Mouse (Mus musculus) ES-CJ7 (cell line): Measurements from ENCODE around the gene Txk.

Experiments used
- DNase-seq: peaks from one replicate; pipeline ENCODE4 v3.0.0; 2011; ENCODE audit warnings: low read depth, low spot score

Gene Txk

DNA sequence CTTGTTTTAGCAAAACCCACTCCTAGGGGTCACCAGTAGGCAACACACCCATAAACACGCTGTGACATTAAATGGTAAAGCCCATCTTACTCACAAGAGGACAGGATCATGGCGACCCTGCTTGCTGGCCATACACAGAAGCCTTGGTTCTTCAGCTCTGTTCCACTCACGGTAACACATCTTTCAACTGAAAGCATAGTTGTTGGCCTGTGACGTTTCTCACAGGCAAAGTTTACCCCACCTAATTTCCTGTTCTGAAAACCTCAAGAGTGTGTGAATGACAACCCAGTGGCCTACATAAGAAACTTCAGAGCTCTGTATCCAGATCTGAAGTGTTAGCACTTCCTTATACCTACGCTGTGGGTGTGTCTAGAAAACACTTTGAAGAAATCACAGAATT is at the start of gene Txk:
Gene Txk, minus strand, starts transcription at position 193 of the 400 bp plus-strand sequence.
- no peak for DNase-seq

DNA sequence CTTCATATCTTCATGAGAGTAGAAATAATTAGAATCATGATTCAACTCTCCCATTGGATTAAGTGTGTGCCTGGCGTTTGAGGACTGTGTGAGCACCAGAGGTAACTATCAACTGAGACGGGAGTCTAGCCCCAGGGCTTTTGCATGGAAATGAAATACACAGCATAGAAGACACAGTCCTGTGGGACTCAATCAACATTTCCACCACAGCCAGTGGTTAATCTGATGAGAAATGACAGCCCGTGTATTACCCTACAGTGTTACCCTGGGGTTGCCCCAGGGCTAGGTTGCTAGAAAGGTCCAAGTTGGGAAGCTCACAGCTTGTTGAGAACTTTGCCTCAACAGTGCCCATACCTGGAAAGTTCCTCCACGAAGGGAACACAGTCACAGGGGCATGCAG is 46.0 kb upstream of the Txk start:
- DNase-seq, result no peak

DNA sequence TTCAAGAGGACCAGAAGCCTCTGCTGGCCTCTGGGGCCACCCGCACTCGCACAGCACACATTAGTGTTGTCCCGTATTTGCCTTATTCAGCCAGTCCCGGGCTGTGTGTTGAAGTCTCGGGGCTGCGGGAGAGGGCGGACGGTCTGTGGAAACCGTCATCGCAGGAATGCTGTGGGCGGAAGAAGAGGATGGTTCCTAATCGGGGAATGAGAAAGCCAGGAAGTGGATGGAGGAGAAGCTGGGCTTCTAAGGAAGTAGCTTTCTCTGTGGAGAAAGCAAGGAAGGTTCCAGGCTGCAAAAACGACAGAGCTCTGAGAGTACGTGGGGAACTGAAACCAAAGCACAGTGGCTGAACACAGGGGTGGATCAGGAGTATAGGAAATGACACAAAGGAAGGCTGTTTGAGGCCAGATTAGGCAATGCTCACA is 43.6 kb upstream of the Txk start:
- no peak for DNase-seq

DNA sequence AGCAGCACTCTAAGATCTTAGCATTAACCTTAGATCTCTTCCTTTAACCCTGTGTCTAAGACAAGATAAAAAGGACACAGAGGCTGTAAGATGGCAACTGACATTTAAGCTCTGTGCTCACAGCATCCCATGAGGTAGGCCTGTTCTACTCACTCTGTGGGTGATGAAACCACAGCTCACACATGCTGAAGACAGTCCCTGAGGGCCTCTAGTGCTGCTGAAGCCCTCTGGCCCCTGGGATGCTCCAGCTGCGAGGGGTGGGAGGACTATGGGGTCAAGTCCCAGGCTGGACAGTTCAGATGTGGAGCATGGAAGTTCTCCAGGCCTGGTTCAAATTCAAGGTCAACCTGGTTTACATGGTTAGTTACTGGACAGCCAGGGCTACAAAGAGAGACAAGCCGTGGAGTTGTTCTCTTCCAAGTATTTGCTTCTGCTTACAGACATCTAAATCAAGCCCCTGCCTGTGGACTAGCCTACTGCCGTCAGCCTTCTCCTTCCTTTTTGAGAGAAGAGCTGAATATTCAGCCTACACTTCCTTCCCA is 40.8 kb upstream of the Txk start:
- no peak for DNase-seq

DNA sequence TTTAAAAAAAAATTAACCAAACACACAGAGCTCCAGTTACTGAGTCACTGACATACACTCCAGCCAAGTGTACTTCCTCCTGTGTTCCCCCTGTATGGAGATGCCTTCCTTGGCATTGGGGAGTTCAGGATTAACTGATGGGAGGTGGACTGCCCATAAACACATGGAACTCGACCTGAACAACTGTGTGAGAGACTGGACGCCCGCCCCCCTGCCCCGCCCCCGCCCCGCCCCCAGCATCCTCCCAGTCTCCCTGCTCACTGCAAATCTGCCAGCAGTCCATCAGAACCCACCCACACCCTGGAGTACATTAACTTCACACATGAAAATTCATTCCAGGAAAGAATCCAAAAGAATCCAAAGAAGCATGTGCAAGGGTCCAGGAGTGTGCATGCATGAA is 39.2 kb upstream of the Txk start:
- DNase-seq, result no peak

DNA sequence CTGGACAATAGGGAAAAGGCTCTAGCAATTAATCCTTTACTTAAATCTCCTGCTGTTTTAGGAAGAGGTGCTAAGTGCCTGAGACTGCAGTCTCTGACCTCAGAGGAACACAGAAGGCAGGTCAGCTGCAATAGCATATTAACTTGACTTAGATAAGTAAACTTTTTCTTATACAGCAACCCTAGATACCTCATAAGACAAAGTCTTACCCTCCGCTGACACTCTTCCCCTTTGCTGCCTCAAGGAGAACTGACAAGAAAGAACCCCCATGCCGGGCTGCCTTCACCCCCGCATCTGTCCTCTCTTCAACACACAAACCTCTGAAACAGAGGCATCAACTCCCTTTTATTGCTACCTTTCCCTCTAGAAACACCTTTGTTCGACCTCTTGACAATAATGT is 38.8 kb upstream of the Txk start:
- DNase-seq, result no peak

DNA sequence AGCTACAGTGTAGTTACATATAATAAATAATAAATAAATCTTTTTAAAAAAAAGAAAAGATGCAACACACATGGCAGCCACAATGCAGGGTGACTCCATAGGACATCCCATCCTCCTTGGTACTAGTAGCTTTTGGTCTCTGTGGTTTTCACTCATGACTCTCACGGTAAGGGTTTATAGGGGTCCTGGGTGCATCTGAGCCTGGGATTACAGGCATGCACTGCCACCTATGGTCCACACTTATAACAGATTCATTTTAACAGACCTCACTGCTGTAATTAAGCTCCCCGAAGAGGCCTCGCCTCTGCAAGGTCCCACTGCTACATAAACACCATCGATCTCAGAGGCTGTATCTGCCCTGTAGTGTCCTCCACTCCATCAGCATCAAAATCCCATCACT is 32.9 kb upstream of the Txk start:
- DNase-seq, result peak; percentile 10

DNA sequence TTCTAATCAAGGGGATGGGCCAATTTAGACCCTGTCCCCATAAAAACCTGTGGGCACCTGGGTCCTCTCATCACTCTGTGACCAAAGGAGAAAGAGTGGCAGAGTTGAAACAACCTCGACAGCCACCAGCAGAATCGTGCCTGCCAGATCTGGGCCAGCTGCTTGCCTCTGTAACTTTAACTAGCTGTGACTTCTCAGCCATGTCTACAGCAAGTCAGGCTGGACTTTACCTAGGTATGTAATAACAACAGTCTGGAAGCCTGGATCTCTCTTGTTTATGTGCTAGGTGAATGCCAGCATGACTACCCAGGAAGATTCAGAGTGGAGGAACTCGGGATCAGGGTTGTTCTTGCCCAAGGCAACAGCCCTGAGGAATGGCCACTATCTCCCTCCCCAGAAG is 32.1 kb upstream of the Txk start:
- DNase-seq, result no peak

DNA sequence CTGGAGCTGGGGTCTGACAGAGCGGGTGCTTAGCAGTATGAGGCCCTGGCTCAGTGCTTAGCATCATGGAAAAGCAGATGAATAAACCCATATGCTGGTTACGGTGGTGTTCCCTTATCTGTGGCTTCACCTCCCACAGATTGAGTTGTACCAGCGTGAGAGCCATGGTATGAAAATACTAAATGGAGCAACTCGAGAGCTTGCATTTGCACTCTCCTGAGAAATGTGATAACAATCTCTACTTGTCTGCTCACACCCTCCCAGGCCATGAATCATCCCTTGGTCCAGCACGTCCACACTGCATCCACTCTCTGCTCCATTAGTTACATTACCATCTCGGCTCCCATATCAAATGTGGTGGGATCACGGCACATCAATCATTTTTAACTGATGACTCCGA is 31.4 kb upstream of the Txk start:
- no peak for DNase-seq

DNA sequence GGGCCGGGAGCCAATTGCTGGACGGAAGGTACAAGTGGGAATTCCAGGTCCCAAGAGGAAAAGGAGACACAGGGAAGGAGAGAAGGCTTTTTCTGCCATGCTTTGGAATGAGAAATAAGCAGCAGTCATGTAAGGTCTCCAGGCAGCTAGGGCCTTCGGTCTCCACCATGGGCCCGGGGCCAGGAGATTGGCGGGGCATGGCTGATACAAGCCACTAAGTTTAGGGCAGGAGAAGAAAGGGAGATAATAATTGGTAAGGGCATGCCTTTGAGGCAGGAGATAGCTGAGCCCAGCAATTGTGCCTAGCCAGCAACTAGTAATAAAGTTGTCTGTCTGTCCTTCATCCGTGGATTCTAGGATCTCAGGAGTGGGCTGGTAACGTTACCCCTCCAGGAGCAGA is 30.5 kb upstream of the Txk start:
- no peak for DNase-seq

DNA sequence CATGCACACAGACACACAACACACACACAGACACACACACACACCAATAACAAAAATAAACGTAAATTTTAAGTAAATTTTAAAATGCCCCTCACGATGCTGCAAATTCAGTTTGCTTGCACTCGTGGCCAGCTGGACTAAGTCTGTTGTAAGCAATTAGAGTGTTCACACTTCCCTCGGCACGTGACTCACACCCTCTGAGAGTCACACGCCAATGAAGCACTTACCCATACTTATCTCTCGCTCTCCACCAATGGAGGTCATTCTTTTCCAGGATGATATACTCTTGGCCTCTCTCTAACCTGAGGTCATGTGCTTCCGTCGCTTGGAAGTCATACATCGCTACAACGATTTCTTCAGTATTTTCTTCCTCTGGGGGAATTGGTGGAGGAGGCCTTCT is 29.2 kb upstream of the Txk start:
- DNase-seq, result no peak

DNA sequence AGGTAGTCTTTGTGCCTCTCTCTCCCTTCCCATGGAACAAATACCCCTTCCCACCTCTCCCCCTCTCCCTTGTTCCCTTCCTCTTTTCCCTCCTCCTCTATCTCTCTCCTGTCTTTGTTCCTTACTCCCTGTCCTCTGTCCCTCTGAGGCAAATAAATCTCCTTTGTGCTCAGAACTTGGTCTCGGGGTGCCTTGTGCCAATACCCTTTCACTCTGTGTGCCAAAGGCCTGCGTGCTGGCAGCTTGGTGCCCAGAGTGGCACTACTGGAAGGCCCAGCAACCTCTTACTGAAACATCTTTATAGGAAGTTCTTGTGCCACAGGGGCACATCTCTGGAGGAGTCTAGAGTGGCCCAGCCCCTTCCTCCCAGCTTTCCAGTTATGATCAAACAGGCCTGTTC is 24.0 kb upstream of the Txk start:
- no peak for DNase-seq

DNA sequence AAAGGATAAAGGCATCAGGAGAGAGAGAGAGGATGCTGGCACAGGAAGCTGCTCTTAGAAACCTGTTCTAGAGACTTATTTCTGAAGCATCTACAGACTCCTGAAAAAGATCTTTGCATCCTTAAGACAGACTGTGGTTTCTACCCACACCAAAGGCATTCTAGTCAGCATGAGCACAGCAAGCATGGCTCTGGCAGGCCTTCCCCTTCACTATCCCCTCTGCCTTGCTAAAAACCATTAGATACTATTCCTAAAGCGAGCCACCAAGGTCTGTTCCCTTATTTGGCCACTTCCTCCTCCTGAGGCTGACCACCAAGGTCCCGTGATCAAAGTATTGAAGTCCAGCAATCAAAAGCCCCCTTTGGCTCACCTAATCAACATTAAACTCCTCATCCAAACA is 23.6 kb upstream of the Txk start:
- no peak for DNase-seq

DNA sequence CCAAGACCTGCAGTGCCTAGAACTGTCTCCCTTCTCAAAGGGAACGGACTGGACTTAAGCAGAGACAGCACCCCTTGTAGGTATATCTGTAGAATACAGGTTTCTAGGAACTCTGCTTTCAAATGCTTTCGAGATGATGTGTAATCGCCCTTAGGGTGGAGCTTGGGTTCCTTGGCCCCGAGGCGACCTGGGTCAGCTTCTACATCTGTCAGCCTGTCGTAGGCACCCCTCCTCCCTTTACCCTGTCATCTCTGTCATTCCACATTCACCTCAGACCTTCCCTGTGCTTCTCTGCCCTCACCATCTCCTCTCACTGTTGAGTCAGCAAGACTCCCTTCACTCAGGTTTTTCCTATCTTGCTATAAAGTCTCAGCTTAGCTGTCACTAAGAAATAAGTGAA is 17.3 kb upstream of the Txk start:
- DNase-seq, result no peak

DNA sequence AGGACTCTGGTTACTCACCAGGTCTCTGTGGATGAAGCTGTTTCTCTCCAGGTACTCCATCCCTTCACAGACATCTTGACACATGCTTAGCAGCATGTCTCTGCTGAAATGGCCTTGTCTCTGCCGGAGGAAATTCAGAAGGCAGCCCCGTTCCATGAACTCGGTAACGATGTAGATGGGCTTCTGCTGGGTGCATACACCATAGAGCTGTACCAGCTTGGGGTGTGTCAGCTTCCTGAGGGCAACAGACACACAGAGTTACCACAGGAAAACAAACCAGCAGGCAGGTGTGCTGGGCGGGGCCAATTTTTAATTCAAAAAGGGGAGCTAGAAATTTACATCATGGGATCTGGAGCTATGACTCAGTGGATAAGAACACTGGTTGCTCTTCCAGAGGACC is 11.0 kb upstream of the Txk start:
- no peak for DNase-seq

DNA sequence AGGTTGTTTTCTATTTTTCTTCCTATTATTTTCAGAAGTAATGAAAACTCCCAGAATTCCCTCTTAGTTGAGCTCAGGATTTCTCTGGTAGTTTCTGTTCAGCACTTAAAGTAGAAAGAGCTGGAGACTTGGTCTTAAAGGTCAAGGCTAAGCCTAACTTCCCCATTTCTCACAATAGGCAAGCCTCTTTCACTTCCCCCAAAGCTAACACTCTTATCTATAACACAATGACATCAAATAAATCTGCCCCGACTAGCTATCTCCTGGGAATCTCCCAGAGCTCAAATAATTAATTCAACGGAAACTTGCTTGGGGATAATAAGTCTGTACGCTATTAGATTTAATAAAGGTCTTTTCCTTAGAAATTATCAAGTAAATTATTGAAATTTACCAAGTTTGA is 10.4 kb upstream of the Txk start:
- no peak for DNase-seq

DNA sequence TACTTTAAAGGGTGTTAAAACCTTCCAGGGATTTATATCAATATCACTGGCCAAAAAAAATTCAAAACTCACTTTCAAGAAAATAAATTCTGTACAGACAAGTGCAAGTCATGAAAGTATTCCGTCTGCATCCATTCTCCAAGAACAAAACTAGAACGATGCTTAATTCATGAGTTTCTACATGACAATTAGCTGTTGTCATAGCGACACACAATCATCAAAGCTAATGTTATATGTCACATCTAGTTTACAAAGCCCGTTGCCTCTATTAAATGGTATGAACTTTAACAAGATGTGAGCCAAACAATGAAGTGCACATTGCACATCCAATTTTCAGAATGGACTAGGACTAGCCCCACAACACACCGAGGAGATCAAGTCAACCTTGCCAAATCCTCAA is 9.2 kb upstream of the Txk start:
- no peak for DNase-seq

DNA sequence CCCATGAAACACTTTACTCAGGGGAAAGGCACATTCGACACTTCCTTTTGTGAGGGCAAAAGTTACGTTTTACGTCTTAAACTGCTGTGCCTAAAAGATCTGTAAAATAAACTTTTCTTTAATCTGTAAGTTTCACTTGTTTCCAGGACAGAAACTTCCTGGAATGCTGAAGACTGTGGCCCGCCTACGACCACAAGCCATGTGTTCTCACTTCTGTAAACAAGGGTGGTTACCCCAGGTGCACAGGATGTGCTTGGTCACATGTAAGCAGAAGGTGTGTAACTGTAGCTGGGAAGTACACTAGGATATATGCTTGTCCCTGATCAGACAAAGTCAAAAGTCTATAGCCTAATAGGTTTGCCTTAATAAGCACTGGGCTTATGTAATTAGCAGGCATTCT is 8.7 kb upstream of the Txk start:
- DNase-seq, result no peak

DNA sequence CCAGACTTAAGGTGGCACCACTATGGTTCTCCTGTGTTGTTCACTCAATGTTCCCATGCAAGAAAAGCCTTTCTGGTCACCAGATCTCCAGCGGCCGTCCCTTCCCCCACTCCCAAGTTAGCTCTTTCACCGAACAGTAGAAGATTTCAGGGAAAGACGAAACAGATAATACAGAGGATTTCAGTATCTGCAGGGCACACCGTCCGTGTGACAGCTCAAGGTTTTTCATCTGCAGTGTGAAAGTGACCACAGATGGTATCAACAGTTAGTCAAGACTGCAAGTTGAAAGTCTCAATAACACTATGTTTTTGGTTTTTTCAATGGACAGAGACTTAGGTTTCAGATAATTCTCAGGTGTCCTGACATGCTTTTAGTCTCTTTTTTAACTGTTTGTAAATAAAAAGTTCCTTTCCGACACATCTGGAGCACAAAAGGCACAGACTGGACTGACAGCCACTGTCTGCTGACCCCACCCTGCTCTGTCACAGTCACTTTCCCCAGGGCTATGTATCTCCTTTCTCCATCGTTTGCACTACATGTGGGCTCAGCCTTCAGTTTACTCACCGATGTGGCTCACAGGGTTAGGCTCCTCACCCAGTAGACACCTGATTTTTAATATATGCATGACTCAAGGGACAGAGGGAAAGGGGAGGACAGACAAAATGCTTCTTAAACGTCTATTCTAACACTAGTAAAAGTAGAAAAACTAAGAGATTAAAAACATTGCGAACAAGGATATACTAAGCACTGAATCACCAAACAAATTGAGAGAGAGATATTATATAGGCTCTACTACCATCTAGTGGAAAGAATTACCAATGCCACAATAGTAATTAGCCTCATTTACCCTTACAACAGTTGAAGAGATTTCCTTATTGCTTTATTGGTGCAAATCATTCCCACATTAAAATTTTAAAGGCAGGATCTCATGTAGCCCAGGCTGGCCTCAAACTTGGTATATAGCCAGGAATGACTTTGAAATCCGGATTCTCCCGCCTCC is 6.6 kb upstream of the Txk start:
- no peak for DNase-seq

DNA sequence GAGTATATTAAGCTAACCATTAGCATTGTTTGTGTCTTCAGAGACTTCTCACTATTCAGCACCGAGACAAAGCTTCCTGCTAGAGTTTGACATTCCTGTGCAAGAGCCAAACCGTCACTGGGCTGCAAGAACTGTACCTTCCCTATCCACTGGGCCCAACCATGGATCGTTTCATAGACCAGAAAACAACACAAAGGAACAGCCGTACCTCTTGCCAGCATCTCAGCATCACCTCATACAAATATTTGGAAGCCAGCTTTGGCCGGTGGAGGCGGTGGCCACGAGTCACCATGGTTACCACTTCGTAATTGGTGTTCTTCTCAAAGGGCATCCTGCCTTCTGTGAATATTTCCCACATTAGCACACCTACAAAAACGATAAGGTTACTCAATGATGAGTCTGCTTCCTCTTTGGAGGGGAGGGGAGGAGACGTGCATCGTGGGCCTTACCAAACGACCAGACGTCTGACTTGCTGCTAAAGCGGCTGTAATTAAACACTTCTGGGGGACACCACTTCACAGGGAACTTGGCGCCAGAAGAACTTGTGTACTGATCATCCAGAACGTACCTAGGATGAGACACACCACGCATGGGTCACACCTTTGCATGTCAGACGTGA is 4.7 kb upstream of the Txk start:
- no peak for DNase-seq

DNA sequence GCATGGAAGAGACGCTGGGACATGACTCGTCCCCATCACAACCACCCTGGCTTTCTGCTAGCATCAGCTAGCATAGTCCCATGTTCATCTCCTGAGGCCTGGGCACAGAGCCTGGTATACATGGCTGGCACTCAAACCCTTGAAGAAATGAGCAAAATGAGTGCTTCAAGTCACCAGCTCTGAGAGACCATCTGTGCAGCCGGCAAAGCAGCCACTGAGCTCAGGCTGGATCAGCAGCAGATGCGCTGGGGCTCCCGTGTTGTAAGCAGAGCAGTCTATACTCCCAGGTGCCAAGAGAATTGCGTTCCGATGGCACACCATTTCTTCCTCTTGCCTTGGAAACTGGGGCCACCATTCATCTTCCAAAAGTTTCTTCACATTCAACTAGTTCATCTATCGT is 3.4 kb upstream of the Txk start:
- no peak for DNase-seq

DNA sequence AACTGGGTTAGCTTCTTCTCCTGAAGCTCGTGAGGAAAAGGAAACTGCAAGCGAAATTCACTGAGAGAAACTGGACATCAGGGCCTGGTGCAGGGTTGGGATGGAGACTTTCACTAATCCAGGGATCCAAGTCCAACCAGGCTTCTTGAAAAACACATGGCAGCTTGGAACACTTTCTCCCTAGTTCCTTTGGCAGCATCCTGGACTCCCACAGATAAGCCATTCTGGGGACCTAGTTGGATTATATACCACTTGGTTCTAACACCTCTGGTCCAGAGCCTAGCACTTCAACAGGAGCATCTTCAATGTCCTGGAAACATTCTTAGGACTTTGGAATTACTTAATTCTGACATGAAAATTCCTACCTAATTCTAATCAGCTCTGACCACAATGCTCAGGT is 2.5 kb upstream of the Txk start:
- no peak for DNase-seq
